Mouse (Mus musculus) erythroblast, embryonic 14.5 days (primary cell): ENCODE measurements around the gene Acox1.

ENCODE experiments used
- GATA1 ChIP-seq: IDR thresholded peaks from 2 replicates; pipeline ENCODE4 v1.6.1; 2012; ENCODE audit warnings: low read length, inconsistent platforms, mixed read lengths
- TAL1 ChIP-seq: IDR thresholded peaks from 3 replicates; pipeline ENCODE4 v1.6.1; 2012; ENCODE audit warnings: low read length, inconsistent platforms, mixed read lengths

DNA sequence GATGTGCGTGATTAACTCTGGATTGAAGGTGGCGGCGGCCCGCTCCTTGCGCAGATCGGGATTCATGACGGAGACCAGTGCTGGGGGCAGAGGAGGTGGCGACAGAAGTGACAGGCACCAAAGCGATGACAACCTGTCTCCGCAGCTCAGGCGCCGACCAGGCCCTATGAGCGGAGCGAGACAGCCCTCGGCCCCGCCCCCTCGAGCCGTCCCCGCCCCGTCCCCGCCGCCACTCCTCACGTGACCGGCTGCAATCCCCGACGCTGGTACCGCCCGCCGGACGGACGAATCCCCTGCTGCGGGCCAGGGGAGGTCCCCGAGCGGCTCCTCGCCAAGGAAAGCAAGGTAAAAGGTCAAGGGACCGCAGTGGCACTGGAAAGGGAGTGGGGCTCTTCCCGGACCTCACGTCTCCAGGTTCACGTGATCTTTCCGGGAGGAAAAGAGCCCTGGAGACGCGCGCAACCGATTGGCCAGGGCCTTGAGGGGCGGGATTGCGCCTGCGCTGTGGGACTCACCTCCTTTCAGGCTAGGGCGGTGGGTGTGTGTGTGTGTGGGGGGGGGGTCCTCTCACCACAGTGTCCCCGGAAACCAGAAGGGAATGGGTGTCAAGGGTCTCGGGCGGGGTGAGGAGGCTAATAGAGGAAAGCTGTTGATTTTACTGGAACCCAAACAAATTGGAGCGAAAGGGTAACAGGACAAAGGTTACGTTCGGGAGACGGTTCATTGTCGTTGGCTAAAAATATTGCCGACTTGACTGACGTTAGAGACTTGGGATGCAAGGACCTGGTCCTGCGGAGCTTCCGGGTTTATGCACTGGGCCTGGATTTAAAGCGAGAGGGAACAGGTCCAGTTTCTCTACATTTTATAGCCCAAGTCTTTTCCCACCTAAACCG, at the start of gene Acox1, which contains the start of gene Ten1:
- no peak for TF ChIP-seq TAL1
- no peak for TF ChIP-seq GATA1
